Mouse (Mus musculus) myocyte (in vitro differentiated cells): ENCODE data around the gene Slc13a2. TPM values are rescaled to one million over a fixed set of nuclear protein-coding genes. Genes with fewer than 3 reads are reported as not detected.

Experiments
- H3K27me3 ChIP-seq: one replicate; pipeline ENCODE4 v1.6.1; 2011; ENCODE audit not compliant: control insufficient read depth, insufficient read depth, insufficient read length
- H3K36me3 ChIP-seq: one replicate; pipeline ENCODE4 v1.6.1; 2011; ENCODE audit not compliant: control insufficient read depth, insufficient read depth
- H3K4me2 ChIP-seq: one replicate; pipeline ENCODE4 v1.6.1; 2011; ENCODE audit warnings: low read depth, control low read depth
- H3K4me3 ChIP-seq: one replicate; pipeline ENCODE4 v1.5.1; 2011; ENCODE audit warnings: mild to moderate bottlenecking, control low read depth, moderate library complexity
- H3K79me2 ChIP-seq: one replicate; pipeline ENCODE4 v1.6.1; 2011; ENCODE audit not compliant: control insufficient read depth, insufficient read depth
- H3ac ChIP-seq: one replicate; pipeline ENCODE4 v1.6.1; 2011; ENCODE audit not compliant: control insufficient read depth, insufficient read length
- CEBPB ChIP-seq: IDR thresholded peaks from 2 replicates; pipeline ENCODE4 v1.6.1; 2011; ENCODE audit warnings: mild to moderate bottlenecking, moderate library complexity; ENCODE audit not compliant: poor library complexity, insufficient read depth, severe bottlenecking
- E2F4 ChIP-seq: IDR thresholded peaks from one replicate; pipeline ENCODE4 v1.6.1; 2011; ENCODE audit warnings: mild to moderate bottlenecking, control low read depth, moderate library complexity; ENCODE audit not compliant: insufficient read depth
- MAX ChIP-seq: IDR thresholded peaks from one replicate; pipeline ENCODE4 v1.6.1; 2011; ENCODE audit warnings: low read depth, mild to moderate bottlenecking, control low read depth
- MYOD1 ChIP-seq, 3 experiments: IDR thresholded peaks; one replicate each; pipeline ENCODE4 v1.6.1; 2011; ENCODE audit warnings: control low read depth in 2 of 3, low read depth in 2 of 3, mild to moderate bottlenecking in 2 of 3, moderate library complexity in 1 of 3; ENCODE audit not compliant: insufficient read length in 2 of 3, control insufficient read depth in 1 of 3
- MYOG ChIP-seq, 3 experiments: IDR thresholded peaks; one replicate each; pipeline ENCODE4 v1.6.1; 2011; ENCODE audit warnings: control low read depth in 2 of 3, low read depth in 2 of 3, mild to moderate bottlenecking in 2 of 3; ENCODE audit not compliant: insufficient read length in 2 of 3, control insufficient read depth in 1 of 3, insufficient read depth in 1 of 3
- POLR2A ChIP-seq: IDR thresholded peaks from one replicate; pipeline ENCODE4 v1.6.1; 2011; ENCODE audit warnings: low read depth, mild to moderate bottlenecking, control low read depth, moderate library complexity; ENCODE audit not compliant: insufficient read length
- POLR2AphosphoS2 ChIP-seq: IDR thresholded peaks from one replicate; pipeline ENCODE4 v1.6.1; 2011; ENCODE audit warnings: low read depth, control low read depth; ENCODE audit not compliant: insufficient read length
- REST ChIP-seq: IDR thresholded peaks from one replicate; pipeline ENCODE4 v1.6.1; 2011; ENCODE audit warnings: mild to moderate bottlenecking, control low read depth, moderate library complexity; ENCODE audit not compliant: insufficient read depth, insufficient read length
- SRF ChIP-seq: IDR thresholded peaks from one replicate; pipeline ENCODE4 v1.6.1; 2011; ENCODE audit warnings: low read depth; ENCODE audit not compliant: control insufficient read depth, insufficient read length
- TCF12 ChIP-seq: IDR thresholded peaks from one replicate; pipeline ENCODE4 v1.6.1; 2011; ENCODE audit warnings: mild to moderate bottlenecking, control low read depth; ENCODE audit not compliant: poor library complexity, insufficient read depth, severe bottlenecking
- TCF3 ChIP-seq: IDR thresholded peaks from one replicate; pipeline ENCODE4 v1.6.1; 2011; ENCODE audit warnings: low read depth, control low read depth; ENCODE audit not compliant: insufficient read length
- USF1 ChIP-seq: IDR thresholded peaks from one replicate; pipeline ENCODE4 v1.6.1; 2011; ENCODE audit warnings: low read depth, mild to moderate bottlenecking, control low read depth, moderate library complexity
- polyA plus RNA-seq: library from polyadenylated mRNA; unstranded; fragments of >200 nt; fragmentation: generic; extraction: Trizol; gene quantifications from one replicate; pipeline ENCODE4 v1.2.1, GENCODE M21; 2012; ENCODE audit warnings: missing spikeins

Slc13a2 gene
- polyA plus RNA-seq, 1 experiment: 0.01 TPM

- H3K4me2 ChIP-seq: peak overlapping the region; percentile 28
- no peaks in the 10 kb centered on the region for H3K27me3 ChIP-seq
- TF ChIP-seq TCF3 (no peak), POLR2A (no peak), MYOD1 (IDR thresholded peaks at IDR 0.05; ENCODE audit: control insufficient read depth in 1 of 3, insufficient read length in 2 of 3, low read depth in 2 of 3) (peak in 2 of 3 experiments; percentile 16 to 73), MYOG (IDR thresholded peaks at IDR 0.05; ENCODE audit: control insufficient read depth in 1 of 3, insufficient read depth in 1 of 3, insufficient read length in 2 of 3, low read depth in 2 of 3) (peak in 1 of 3 experiments; percentile 48)
- no peaks in the 10 kb centered on the region for H3K79me2 ChIP-seq
- no peaks in the 10 kb centered on the region for H3K36me3 ChIP-seq
- H3ac ChIP-seq: no peak overlapping the region
- H3K4me3 ChIP-seq: no peak overlapping the region
These were observed 51.6 kb downstream of the Slc13a2 start for GRCm38 (mm10) chr11:78370389-78370788.

GRCm38 (mm10) chr11:78367456-78368225, 54.4 kb downstream of the Slc13a2 start:
- Histone ChIP-seq H3K4me2 (no peak overlapping the region), H3K27me3 (no peaks in the 10 kb centered on the region), H3K4me3 (no peak overlapping the region), H3K36me3 (no peaks in the 10 kb centered on the region), H3ac (no peak overlapping the region), H3K79me2 (no peaks in the 10 kb centered on the region)
- TF ChIP-seq MYOD1 (IDR thresholded peaks at IDR 0.05; ENCODE audit: control insufficient read depth in 1 of 3, insufficient read length in 2 of 3, low read depth in 2 of 3) (no peak), CEBPB (no peak), SRF (no peak), REST (no peak), USF1 (no peak), MAX (no peak), POLR2AphosphoS2 (no peak), TCF12 (no peak), POLR2A (no peak), MYOG (IDR thresholded peaks at IDR 0.05; ENCODE audit: control insufficient read depth in 1 of 3, insufficient read depth in 1 of 3, insufficient read length in 2 of 3, low read depth in 2 of 3) (no peak), E2F4 (no peak), TCF3 (no peak)

- TF ChIP-seq SRF: no peak
- TF ChIP-seq CEBPB: peak; percentile 92
- TF ChIP-seq MYOD1 (IDR thresholded peaks at IDR 0.05; ENCODE audit: control insufficient read depth in 1 of 3, insufficient read length in 2 of 3, low read depth in 2 of 3): peak in 1 of 3 experiments; percentile 33
- H3K4me2 ChIP-seq: peak overlapping the region; percentile 74
- H3K4me3 ChIP-seq: no peak overlapping the region
- no peaks in the 10 kb centered on the region for H3K36me3 ChIP-seq
- no peak overlapping the region for H3ac ChIP-seq
- H3K27me3 ChIP-seq: no peaks in the 10 kb centered on the region
- H3K79me2 ChIP-seq: no peaks in the 10 kb centered on the region
These were observed 57.9 kb downstream of the Slc13a2 start for GRCm38 (mm10) chr11:78364103-78364502.

GRCm38 (mm10) chr11:78363309-78364007, 58.6 kb downstream of the Slc13a2 start:
- Histone ChIP-seq H3K27me3 (no peaks in the 10 kb centered on the region), H3K79me2 (no peaks in the 10 kb centered on the region), H3K36me3 (no peaks in the 10 kb centered on the region), H3ac (no peak overlapping the region), H3K4me3 (no peak overlapping the region), H3K4me2 (peak overlapping the region; percentile 74)
- no peak for TF ChIP-seq POLR2AphosphoS2
- TF ChIP-seq POLR2A: peak; percentile 45
- peak in 1 of 3 experiments; percentile 54 for TF ChIP-seq MYOD1 (IDR thresholded peaks at IDR 0.05; ENCODE audit: control insufficient read depth in 1 of 3, insufficient read length in 2 of 3, low read depth in 2 of 3)
- no peak for TF ChIP-seq REST
- no peak for TF ChIP-seq MYOG (IDR thresholded peaks at IDR 0.05; ENCODE audit: control insufficient read depth in 1 of 3, insufficient read depth in 1 of 3, insufficient read length in 2 of 3, low read depth in 2 of 3)
- TF ChIP-seq MAX: no peak
- no peak for TF ChIP-seq SRF
- no peak for TF ChIP-seq TCF3
- TF ChIP-seq USF1: no peak
- TF ChIP-seq TCF12: no peak
- TF ChIP-seq E2F4: no peak
- TF ChIP-seq CEBPB: no peak

- H3ac ChIP-seq: no peak overlapping the region
- no peaks in the 10 kb centered on the region for H3K27me3 ChIP-seq
- no peaks in the 10 kb centered on the region for H3K79me2 ChIP-seq
- no peak overlapping the region for H3K4me3 ChIP-seq
- H3K36me3 ChIP-seq: no peaks in the 10 kb centered on the region
- peak overlapping the region; percentile 1 for H3K4me2 ChIP-seq
- TF ChIP-seq TCF3 (no peak), SRF (no peak), CEBPB (no peak), MYOG (IDR thresholded peaks at IDR 0.05; ENCODE audit: control insufficient read depth in 1 of 3, insufficient read depth in 1 of 3, insufficient read length in 2 of 3, low read depth in 2 of 3) (peak in 1 of 3 experiments; percentile 1)
These were observed 61.3 kb downstream of the Slc13a2 start for GRCm38 (mm10) chr11:78360789-78361131.
